Mouse (Mus musculus): ENCODE data around the gene Hist1h2ak. TPM values are rescaled to one million over a fixed set of nuclear protein-coding genes. Genes with fewer than 3 reads are reported as not detected.
"Not testable (repeated sequence)": the region's sequence is repeated elsewhere in the genome, so short reads cannot be mapped to it uniquely, and the experiment has no call there.

The Hist1h2ak gene
- polyA plus RNA-seq, 1 experiment from 2014 or later = 10.8 TPM

DNA sequence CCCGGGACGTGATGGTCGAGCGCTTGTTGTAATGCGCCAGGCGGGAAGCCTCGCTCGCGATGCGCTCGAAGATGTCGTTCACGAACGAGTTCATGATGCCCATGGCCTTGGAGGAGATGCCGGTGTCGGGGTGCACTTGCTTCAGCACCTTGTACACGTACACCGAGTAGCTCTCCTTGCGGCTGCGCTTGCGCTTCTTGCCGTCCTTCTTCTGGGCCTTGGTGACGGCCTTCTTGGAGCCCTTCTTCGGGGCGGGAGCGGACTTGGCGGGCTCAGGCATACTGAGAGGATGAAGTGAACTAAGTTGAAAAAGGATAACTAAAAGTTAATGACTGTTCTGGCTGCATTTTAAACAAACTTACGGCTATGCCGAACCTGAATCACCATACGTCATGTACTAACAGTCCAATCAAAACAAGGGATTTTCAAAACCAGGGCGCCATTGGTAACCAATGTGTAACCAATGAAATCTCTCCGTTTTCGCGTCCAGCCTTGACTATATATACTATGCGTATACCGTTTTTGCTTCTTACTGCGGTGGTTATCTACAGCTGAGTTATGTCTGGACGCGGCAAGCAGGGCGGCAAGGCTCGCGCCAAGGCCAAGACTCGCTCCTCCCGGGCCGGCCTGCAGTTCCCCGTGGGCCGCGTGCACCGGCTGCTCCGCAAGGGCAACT, 37.6 kb downstream of the Hist1h2ak start, which contains the start of the genes Hist1h2bl and Hist1h2ai:
Hist1h2bl (minus strand) TSS at position 280 of the 676 bp plus-strand sequence.
Hist1h2ai (plus strand) TSS at position 559 of the 676 bp plus-strand sequence.
- H3K27me3 ChIP-seq (replicated peaks; ENCODE audit: control insufficient read depth, insufficient read depth, low read length); H3K36me3 ChIP-seq (ENCODE audit: control insufficient read depth, insufficient read depth, low read length); H3K9me3 ChIP-seq (replicated peaks; ENCODE audit: control insufficient read depth, low read length): not testable (repeated sequence)
- Histone ChIP-seq H3K27ac (ENCODE audit: low read depth, low read length) (peak within 1 kb of the TSS; percentile 94), H3K4me3 (ENCODE audit: low read depth, low read length) (peak within 1 kb of the TSS; percentile 40), H3K4me1 (ENCODE audit: control insufficient read depth, insufficient read depth, low read length) (peaks cover 25% of the 10 kb centered on the region), H3K9ac (ENCODE audit: low read length) (peak within 1 kb of the TSS; percentile 80), H3K4me2 (ENCODE audit: low read length) (peak within 1 kb of the TSS; percentile 84)
- under 1% methylated on average over 26 of the region's 50 CpGs for WGBS
- peak; percentile 99 for DNase-seq (ENCODE audit: low spot score)
- ATAC-seq = peak; percentile 94

DNA sequence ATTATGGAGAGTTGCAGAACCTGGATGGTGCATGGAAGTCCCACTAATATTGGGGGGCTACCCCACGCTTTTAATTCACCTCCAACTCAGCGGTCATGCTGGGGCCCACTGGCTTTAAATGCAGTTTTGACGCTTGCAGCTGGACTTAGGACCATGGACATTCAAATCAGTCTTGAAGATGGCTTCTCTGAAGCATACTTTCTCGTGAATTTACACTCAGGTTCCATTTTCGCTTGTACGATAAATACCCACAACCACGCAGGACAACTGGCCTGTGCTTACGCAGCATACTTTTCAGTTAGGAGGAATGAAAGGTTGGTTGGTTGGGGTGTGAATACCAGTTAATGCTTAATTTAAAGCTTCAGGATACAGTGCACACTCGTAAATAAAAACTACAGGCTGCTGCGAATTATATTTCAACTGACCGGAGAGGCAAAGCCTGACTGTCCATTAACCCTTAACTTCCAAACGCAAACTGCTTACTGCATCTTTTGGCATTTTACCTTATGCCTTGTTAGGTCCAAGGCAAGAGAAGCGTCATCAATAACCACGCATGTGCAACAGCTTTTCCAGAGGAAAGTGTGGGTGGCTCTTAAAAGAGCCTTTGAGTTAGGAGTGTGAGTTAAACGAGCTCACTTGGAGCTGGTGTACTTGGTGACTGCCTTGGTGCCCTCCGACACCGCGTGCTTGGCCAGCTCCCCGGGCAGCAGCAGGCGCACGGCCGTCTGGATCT, 38.3 kb downstream of the Hist1h2ak start:
- WGBS = under 1% methylated on average over 19 of the region's 22 CpGs
- H3K9ac ChIP-seq (ENCODE audit: low read length) = peak overlapping the region; percentile 69
- no peaks in the 10 kb centered on the region for H3K36me3 ChIP-seq (ENCODE audit: control insufficient read depth, insufficient read depth, low read length)

GRCm38 (mm10) chr13:21714725-21715124, 38.9 kb downstream of the Hist1h2ak start:
- H3K36me3 ChIP-seq (ENCODE audit: control insufficient read depth, insufficient read depth, low read length) = no peaks in the 10 kb centered on the region
- ATAC-seq = no peak
- peak overlapping the region; percentile 94 for H3K27ac ChIP-seq (ENCODE audit: low read depth, low read length)
- H3K27me3 ChIP-seq (replicated peaks; ENCODE audit: control insufficient read depth, insufficient read depth, low read length) = no peaks in the 10 kb centered on the region
- peak overlapping the region; percentile 40 for H3K4me3 ChIP-seq (ENCODE audit: low read depth, low read length)
- WGBS = under 1% methylated on average over 7 of the region's 7 CpGs
- peak; percentile 83 for DNase-seq (ENCODE audit: low spot score)
- H3K4me2 ChIP-seq (ENCODE audit: low read length) = peak overlapping the region; percentile 78
- H3K9me3 ChIP-seq (replicated peaks; ENCODE audit: control insufficient read depth, low read length) = no peaks in the 10 kb centered on the region
- peaks cover 15% of the 10 kb centered on the region for H3K4me1 ChIP-seq (ENCODE audit: control insufficient read depth, insufficient read depth, low read length)
- H3K9ac ChIP-seq (ENCODE audit: low read length) = peak overlapping the region; percentile 69

More for the DNA sequence above, 38.3 kb downstream of the Hist1h2ak start:
- peaks cover 20% of the 10 kb centered on the region for H3K4me1 ChIP-seq (ENCODE audit: control insufficient read depth, insufficient read depth, low read length)
- peak overlapping the region; percentile 78 for H3K4me2 ChIP-seq (ENCODE audit: low read length)
- peak overlapping the region; percentile 94 for H3K27ac ChIP-seq (ENCODE audit: low read depth, low read length)
- DNase-seq (ENCODE audit: low spot score) = peak; percentile 41
- H3K4me3 ChIP-seq (ENCODE audit: low read depth, low read length) = peak overlapping the region; percentile 40
- no peaks in the 10 kb centered on the region for H3K27me3 ChIP-seq (replicated peaks; ENCODE audit: control insufficient read depth, insufficient read depth, low read length)
- no peak for ATAC-seq
- H3K9me3 ChIP-seq (replicated peaks; ENCODE audit: control insufficient read depth, low read length) = no peaks in the 10 kb centered on the region

DNA sequence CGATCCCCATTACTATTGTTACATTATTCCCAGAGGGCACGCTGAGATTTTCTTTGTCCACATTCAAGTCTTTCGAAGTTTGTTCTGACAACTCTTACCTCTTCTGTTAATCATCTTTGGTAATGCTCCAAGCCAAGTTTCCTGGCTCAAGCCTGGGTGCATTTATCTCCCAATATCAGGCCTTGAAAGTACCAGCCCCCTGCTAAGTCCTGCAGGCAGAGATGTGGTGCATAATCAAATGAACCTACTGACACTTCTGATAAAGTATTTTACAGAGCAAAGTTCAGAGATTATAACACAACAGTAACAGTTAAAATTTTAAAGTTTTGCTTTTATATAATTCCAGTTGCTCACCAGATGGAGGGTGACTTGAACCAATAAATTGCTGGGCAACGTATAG, 41.9 kb downstream of the Hist1h2ak start:
- no peaks in the 10 kb centered on the region for H3K27me3 ChIP-seq (replicated peaks; ENCODE audit: control insufficient read depth, insufficient read depth, low read length)
- H3K9me3 ChIP-seq (replicated peaks; ENCODE audit: control insufficient read depth, low read length) = no peaks in the 10 kb centered on the region
- H3K4me3 ChIP-seq (ENCODE audit: low read depth, low read length) = peak overlapping the region; percentile 56
- H3K36me3 ChIP-seq (ENCODE audit: control insufficient read depth, insufficient read depth, low read length) = no peaks in the 10 kb centered on the region
- ATAC-seq (no peak), DNase-seq (ENCODE audit: low spot score) (no peak)
- peaks cover 8% of the 10 kb centered on the region for H3K4me1 ChIP-seq (ENCODE audit: control insufficient read depth, insufficient read depth, low read length)
- WGBS = 19% methylated on average over 4 of the region's 4 CpGs
- peak overlapping the region; percentile 67 for H3K4me2 ChIP-seq (ENCODE audit: low read length)
- H3K9ac ChIP-seq (ENCODE audit: low read length) = peak overlapping the region; percentile 54; the same call in 1 of the 2 replicates
- no peak overlapping the region for H3K27ac ChIP-seq (ENCODE audit: low read depth, low read length)

GRCm38 (mm10) chr13:21710821-21711525, 42.7 kb downstream of the Hist1h2ak start:
- no peaks in the 10 kb centered on the region for H3K27me3 ChIP-seq (replicated peaks; ENCODE audit: control insufficient read depth, insufficient read depth, low read length)
- H3K9me3 ChIP-seq (replicated peaks; ENCODE audit: control insufficient read depth, low read length) = no peaks in the 10 kb centered on the region
- no peak overlapping the region for H3K27ac ChIP-seq (ENCODE audit: low read depth, low read length)
- 2% methylated on average over 22 of the region's 22 CpGs for WGBS
- H3K4me2 ChIP-seq (ENCODE audit: low read length) = peak overlapping the region; percentile 67
- H3K36me3 ChIP-seq (ENCODE audit: control insufficient read depth, insufficient read depth, low read length) = no peaks in the 10 kb centered on the region
- H3K9ac ChIP-seq (ENCODE audit: low read length) = peak overlapping the region; percentile 54
- DNase-seq (ENCODE audit: low spot score) (peak; percentile 84), ATAC-seq (peak; percentile 84)
- peaks cover 8% of the 10 kb centered on the region for H3K4me1 ChIP-seq (ENCODE audit: control insufficient read depth, insufficient read depth, low read length)
- peak overlapping the region; percentile 56 for H3K4me3 ChIP-seq (ENCODE audit: low read depth, low read length)

DNA sequence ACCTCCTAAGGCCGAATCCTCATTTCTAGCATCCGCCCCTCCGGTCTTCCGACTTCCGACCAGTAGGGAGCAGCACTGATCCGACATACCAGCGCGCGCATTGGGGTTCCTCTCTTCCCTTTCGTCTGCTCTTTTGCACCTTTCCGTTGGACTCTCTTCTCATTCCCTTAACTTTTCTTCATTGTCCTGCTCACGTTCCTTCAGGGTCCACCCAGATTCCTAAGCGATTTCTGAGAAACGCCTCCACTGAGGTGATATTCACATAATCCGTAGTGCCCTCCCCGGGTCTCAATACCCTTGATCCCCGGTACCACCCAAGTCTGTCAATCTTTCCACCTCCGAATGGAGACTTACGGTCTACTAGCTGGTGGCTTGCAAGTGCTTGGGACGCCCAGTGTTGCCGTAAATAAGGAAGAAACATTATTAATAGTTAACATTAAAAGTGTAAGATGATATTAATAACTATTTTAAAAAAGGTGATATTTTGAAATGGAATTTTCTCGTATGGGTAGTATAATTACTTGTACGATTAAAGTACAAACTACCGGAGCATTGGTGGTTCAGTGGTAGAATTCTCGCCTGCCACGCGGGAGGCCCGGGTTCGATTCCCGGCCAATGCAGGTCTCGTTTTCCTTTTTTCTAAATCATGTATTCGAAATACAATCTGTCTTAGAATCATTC, 43.5 kb downstream of the Hist1h2ak start:
- H3K36me3 ChIP-seq (ENCODE audit: control insufficient read depth, insufficient read depth, low read length) = no peaks in the 10 kb centered on the region
- DNase-seq (ENCODE audit: low spot score) = peak; percentile 89
- H3K27ac ChIP-seq (ENCODE audit: low read depth, low read length) = peak overlapping the region; percentile 66; the same call in 1 of the 2 replicates
- peak overlapping the region; percentile 56 for H3K4me3 ChIP-seq (ENCODE audit: low read depth, low read length)
- WGBS = under 1% methylated on average over 32 of the region's 32 CpGs
- H3K9ac ChIP-seq (ENCODE audit: low read length) = peak overlapping the region; percentile 63
- peak; percentile 86 for ATAC-seq
- peaks cover 4% of the 10 kb centered on the region for H3K4me1 ChIP-seq (ENCODE audit: control insufficient read depth, insufficient read depth, low read length)
- no peaks in the 10 kb centered on the region for H3K9me3 ChIP-seq (replicated peaks; ENCODE audit: control insufficient read depth, low read length)
- peak overlapping the region; percentile 67 for H3K4me2 ChIP-seq (ENCODE audit: low read length)
- H3K27me3 ChIP-seq (replicated peaks; ENCODE audit: control insufficient read depth, insufficient read depth, low read length) = no peaks in the 10 kb centered on the region

- DNase-seq (ENCODE audit: low spot score) (no peak), ATAC-seq (no peak)
- WGBS = 71% methylated on average over 4 of the region's 4 CpGs
- Histone ChIP-seq H3K27ac (ENCODE audit: low read depth, low read length) (no peak overlapping the region), H3K4me1 (ENCODE audit: control insufficient read depth, insufficient read depth, low read length) (no peaks in the 10 kb centered on the region), H3K9ac (ENCODE audit: low read length) (no peak overlapping the region), H3K4me2 (ENCODE audit: low read length) (no peak overlapping the region), H3K4me3 (ENCODE audit: low read depth, low read length) (no peak overlapping the region), H3K9me3 (replicated peaks; ENCODE audit: control insufficient read depth, low read length) (no peaks in the 10 kb centered on the region), H3K27me3 (replicated peaks; ENCODE audit: control insufficient read depth, insufficient read depth, low read length) (no peaks in the 10 kb centered on the region), H3K36me3 (ENCODE audit: control insufficient read depth, insufficient read depth, low read length) (no peaks in the 10 kb centered on the region)
Observed at GRCm38 (mm10) chr13:21706669-21707068, 47.0 kb downstream of the Hist1h2ak start.

Measured in forebrain, embryonic 14.5 days (tissue).